Mouse (Mus musculus) ES-E14 (cell line): Measurements from ENCODE around the gene Cd6. TPM values are rescaled to one million over a fixed set of nuclear protein-coding genes. Genes with fewer than 3 reads are reported as not detected.

Experiments
- DNase-seq: peaks from one replicate; pipeline ENCODE4 v3.0.0-alpha.2; 2013; ENCODE audit warnings: low read depth, low spot score
- H3K27ac ChIP-seq: 2 replicates; pipeline ENCODE4 v1.5.1; 2012; ENCODE audit warnings: low read depth, mild to moderate bottlenecking, low read length, moderate library complexity, mixed read lengths; ENCODE audit not compliant: poor library complexity, insufficient read depth, severe bottlenecking
- H3K36me3 ChIP-seq: 2 replicates; pipeline ENCODE4 v1.6.1; 2012; ENCODE audit warnings: mild to moderate bottlenecking, low read length, moderate library complexity, mixed read lengths; ENCODE audit not compliant: control insufficient read depth, poor library complexity, insufficient read depth, severe bottlenecking
- H3K4me1 ChIP-seq, 2 experiments: fragments of 150-350 bp in 1 of 2; sonication (generic) in 1 of 2; 2 replicates each; pipeline ENCODE4 v1.6.1; 2012; ENCODE audit warnings: low read length in 2 of 2, mild to moderate bottlenecking in 1 of 2, mixed read lengths in 1 of 2; ENCODE audit not compliant: control insufficient read depth in 2 of 2, insufficient read depth in 2 of 2, poor library complexity in 1 of 2
- H3K4me3 ChIP-seq, 2 experiments: fragments of 150-350 bp in 1 of 2; sonication (generic) in 1 of 2; 2 replicates each; pipeline ENCODE4 v1.5.1; 2012; ENCODE audit warnings: low read length in 2 of 2, low read depth in 1 of 2, mild to moderate bottlenecking in 1 of 2, mixed read lengths in 1 of 2; ENCODE audit not compliant: insufficient read depth in 1 of 2, poor library complexity in 1 of 2, severe bottlenecking in 1 of 2
- H3K9ac ChIP-seq: 2 replicates; pipeline ENCODE4 v1.6.1; 2012; ENCODE audit warnings: low read depth, mild to moderate bottlenecking, low read length, mixed read lengths; ENCODE audit not compliant: poor library complexity, insufficient read depth, severe bottlenecking
- H3K9me3 ChIP-seq: fragments of 150-350 bp; sonication (generic); 2 replicates; pipeline ENCODE4 v1.6.1; 2012; ENCODE audit warnings: low read depth, mild to moderate bottlenecking, low read length; ENCODE audit not compliant: control insufficient read depth, insufficient read depth
- CHD2 ChIP-seq: IDR thresholded peaks from 2 replicates; pipeline ENCODE4 v1.6.1; 2014; ENCODE audit warnings: mild to moderate bottlenecking, low read depth, low read length, inconsistent platforms
- HCFC1 ChIP-seq: IDR thresholded peaks from 2 replicates; pipeline ENCODE4 v1.6.1; 2012; ENCODE audit warnings: low read length, inconsistent platforms, borderline replicate concordance; ENCODE audit not compliant: insufficient read depth
- MAFK ChIP-seq: IDR thresholded peaks from 2 replicates; pipeline ENCODE4 v1.6.1; 2014; ENCODE audit warnings: mild to moderate bottlenecking, low read depth, low read length, inconsistent platforms; ENCODE audit not compliant: insufficient read depth
- ZC3H11A ChIP-seq: IDR thresholded peaks from 2 replicates; pipeline ENCODE4 v1.6.1; 2012; ENCODE audit warnings: low read depth, mild to moderate bottlenecking, inconsistent platforms, low read length, borderline replicate concordance
- ZNF384 ChIP-seq: IDR thresholded peaks from 2 replicates; pipeline ENCODE4 v1.6.1; 2012; ENCODE audit warnings: low read depth, low read length, inconsistent platforms
- in situ Hi-C, 2 experiments: fragments of 600-800 bp; cut with MboI; formaldehyde crosslinking; loops; one replicate each; pipeline ENCODE4 v1.15.1; 2025; ENCODE audit warnings: low sequenced_read_pairs in 2 of 2, inconsistent platforms in 1 of 2; ENCODE audit not compliant: unreplicated experiment in 2 of 2
- total RNA-seq: library from RNA; depleted of rRNA; stranded (reverse); fragments of 300-350 nt; gene quantifications from 2 replicates; pipeline ENCODE4 v1.2.3, GENCODE M21; 2012

Gene Cd6
- total RNA-seq, 1 experiment = 3.4 TPM

GRCm38 (mm10) chr19:10841721-10842626 lies 12.1 kb upstream of the Cd6 start:
- no peak for DNase-seq
- Histone ChIP-seq H3K27ac (no peak overlapping the region), H3K9ac (no peak overlapping the region), H3K4me3 (no peak overlapping the region), H3K36me3 (no peaks in the 10 kb centered on the region), H3K4me1 (no peaks in the 10 kb centered on the region; a peak in 1 of 4 replicates), H3K9me3 (no peaks in the 10 kb centered on the region)
- TF ChIP-seq MAFK (no peak), CHD2 (no peak), ZNF384 (no peak), ZC3H11A (no peak), HCFC1 (no peak)
- in situ Hi-C loops = no loop called here

GRCm38 (mm10) chr19:10839010-10839892 lies 9.4 kb upstream of the Cd6 start, which contains the start of gene Slc15a3:
Gene Slc15a3, plus strand, starts transcription at chr19:10839727.
- no peak within 1 kb of the TSS for H3K27ac ChIP-seq
- no peak within 1 kb of the TSS for H3K9ac ChIP-seq
- TF ChIP-seq HCFC1 = no peak
- no peak for TF ChIP-seq CHD2
- TF ChIP-seq MAFK = no peak
- TF ChIP-seq ZNF384 = no peak
- TF ChIP-seq ZC3H11A = no peak
- peaks cover 3 to 6% of the 10 kb centered on the region in 2 experiments; a peak in 3 of 4 replicates for H3K4me1 ChIP-seq
- no peak within 1 kb of the TSS for H3K4me3 ChIP-seq
- H3K9me3 ChIP-seq = no peaks in the 10 kb centered on the region
- no peaks in the 10 kb centered on the region for H3K36me3 ChIP-seq
- no peak for DNase-seq
- in situ Hi-C loops = no loop called here

GRCm38 (mm10) chr19:10835671-10836070 lies 5.8 kb upstream of the Cd6 start:
- in situ Hi-C loops = no loop called here
- DNase-seq = peak; percentile 68
- Histone ChIP-seq H3K9ac (no peak overlapping the region), H3K4me1 (peaks cover 4 to 8% of the 10 kb centered on the region in 2 experiments; a peak in 3 of 4 replicates), H3K27ac (no peak overlapping the region), H3K9me3 (no peaks in the 10 kb centered on the region), H3K4me3 (no peak overlapping the region), H3K36me3 (no peaks in the 10 kb centered on the region)
- TF ChIP-seq CHD2 = no peak
- TF ChIP-seq MAFK = no peak
- no peak for TF ChIP-seq ZNF384
- no peak for TF ChIP-seq ZC3H11A
- TF ChIP-seq HCFC1 = no peak

- H3K9ac ChIP-seq = no peak overlapping the region
- TF ChIP-seq ZC3H11A = no peak
- TF ChIP-seq HCFC1 = no peak
- no peak for TF ChIP-seq MAFK
- no peak for TF ChIP-seq ZNF384
- TF ChIP-seq CHD2 = no peak
- H3K4me1 ChIP-seq = peaks cover 4 to 8% of the 10 kb centered on the region in 2 experiments; a peak in 3 of 4 replicates
- in situ Hi-C loops = no loop called here
- DNase-seq = no peak
- no peaks in the 10 kb centered on the region for H3K9me3 ChIP-seq
- H3K27ac ChIP-seq = no peak overlapping the region
- no peak overlapping the region for H3K4me3 ChIP-seq
- no peaks in the 10 kb centered on the region for H3K36me3 ChIP-seq
These were observed 3.8 kb upstream of the Cd6 start for GRCm38 (mm10) chr19:10833611-10834010.
